Mouse (Mus musculus) MEL (cell line): ENCODE results near the gene Rccd1. TPM values are rescaled to one million over a fixed set of nuclear protein-coding genes. Genes with fewer than 3 reads are reported as not detected.

Experiments used
- DNase-seq: peaks from one replicate; pipeline ENCODE4 v3.0.0; 2011; ENCODE audit warnings: low read depth, low spot score
- H3K27ac ChIP-seq: 2 replicates; pipeline ENCODE4 v1.5.1; 2012; ENCODE audit warnings: low read depth, mild to moderate bottlenecking, control low read depth, low read length, moderate library complexity; ENCODE audit not compliant: control insufficient read depth
- H3K27me3 ChIP-seq, 2 experiments: fragments of 150-350 bp in 1 of 2; sonication (generic) in 1 of 2; 2 replicates each; pipeline ENCODE4 v1.6.1; 2012; ENCODE audit warnings: low read length in 2 of 2, mild to moderate bottlenecking in 2 of 2, improper control_type of control experiment in 1 of 2, moderate library complexity in 1 of 2; ENCODE audit not compliant: insufficient read depth in 2 of 2, control insufficient read depth in 1 of 2
- H3K36me3 ChIP-seq, 2 experiments: 2 replicates each; pipeline ENCODE4 v1.6.1; 2012 to 2014; ENCODE audit warnings: low read length in 2 of 2, improper control_type of control experiment in 1 of 2, inconsistent platforms in 1 of 2, mild to moderate bottlenecking in 1 of 2; ENCODE audit not compliant: insufficient read depth in 2 of 2, control insufficient read depth in 1 of 2
- H3K4me1 ChIP-seq, 2 experiments: fragments of 150-350 bp in 1 of 2; sonication (generic) in 1 of 2; 2 replicates each; pipeline ENCODE4 v1.6.1; 2012; ENCODE audit warnings: low read length in 2 of 2, improper control_type of control experiment in 1 of 2, mild to moderate bottlenecking in 1 of 2; ENCODE audit not compliant: insufficient read depth in 2 of 2, control insufficient read depth in 1 of 2
- H3K4me3 ChIP-seq, 2 experiments: fragments of 150-350 bp in 1 of 2; sonication (generic) in 1 of 2; 2 replicates each; pipeline ENCODE4 v1.5.1; 2012; ENCODE audit warnings: low read depth in 2 of 2, low read length in 2 of 2, mild to moderate bottlenecking in 2 of 2, moderate library complexity in 2 of 2, control low read depth in 1 of 2, improper control_type of control experiment in 1 of 2; ENCODE audit not compliant: control insufficient read depth in 1 of 2, insufficient read depth in 1 of 2
- H3K79me2 ChIP-seq: 2 replicates; pipeline ENCODE4 v1.6.1; 2012; ENCODE audit warnings: mild to moderate bottlenecking, low read length, moderate library complexity; ENCODE audit not compliant: control insufficient read depth, poor library complexity, insufficient read depth
- H3K9ac ChIP-seq: 2 replicates; pipeline ENCODE4 v1.6.1; 2012; ENCODE audit warnings: low read depth, mild to moderate bottlenecking, control low read depth, low read length, moderate library complexity; ENCODE audit not compliant: control insufficient read depth, poor library complexity, severe bottlenecking
- H3K9me3 ChIP-seq: fragments of 150-350 bp; sonication (generic); replicated peaks from 2 replicates; pipeline ENCODE4 v1.6.1; 2012; ENCODE audit warnings: mild to moderate bottlenecking, low read length, improper control_type of control experiment, moderate library complexity; ENCODE audit not compliant: insufficient read depth
- BHLHE40 ChIP-seq: IDR thresholded peaks from 2 replicates; pipeline ENCODE4 v1.6.1; 2012; ENCODE audit warnings: low read depth, mild to moderate bottlenecking, inconsistent platforms, low read length, improper control_type of control experiment, borderline replicate concordance
- CHD1 ChIP-seq: IDR thresholded peaks from 2 replicates; pipeline ENCODE4 v1.6.1; 2012; ENCODE audit warnings: low read depth, mild to moderate bottlenecking, inconsistent platforms, low read length, improper control_type of control experiment
- CHD2 ChIP-seq: IDR thresholded peaks from 2 replicates; pipeline ENCODE4 v1.6.1; 2011; ENCODE audit warnings: low read length, improper control_type of control experiment
- CTCF ChIP-seq, 3 experiments: IDR thresholded peaks in 2 of 3; conservative IDR thresholded peaks in 1 of 3; 2 replicates each; pipeline ENCODE4 v1.5.1; 2011 to 2012; ENCODE audit warnings: low read length in 3 of 3, low read depth in 2 of 3, mild to moderate bottlenecking in 2 of 3, improper control_type of control experiment in 1 of 3, inconsistent platforms in 1 of 3, mixed read lengths in 1 of 3, moderate library complexity in 1 of 3; ENCODE audit not compliant: control insufficient read depth in 1 of 3, insufficient read depth in 1 of 3, poor library complexity in 1 of 3, severe bottlenecking in 1 of 3
- ELF1 ChIP-seq: IDR thresholded peaks from 2 replicates; pipeline ENCODE4 v1.6.1; 2014; ENCODE audit warnings: low read depth, mild to moderate bottlenecking, inconsistent platforms, low read length, improper control_type of control experiment, moderate library complexity
- ETS1 ChIP-seq: IDR thresholded peaks from 2 replicates; pipeline ENCODE4 v1.6.1; 2012; ENCODE audit warnings: low read depth, mild to moderate bottlenecking, inconsistent platforms, low read length, improper control_type of control experiment, moderate library complexity
- GABPA ChIP-seq: IDR thresholded peaks from 2 replicates; pipeline ENCODE4 v1.6.1; 2012; ENCODE audit warnings: low read depth, mild to moderate bottlenecking, inconsistent platforms, low read length, improper control_type of control experiment, moderate library complexity
- HCFC1 ChIP-seq: IDR thresholded peaks from 2 replicates; pipeline ENCODE4 v1.6.1; 2012; ENCODE audit warnings: low read depth, mild to moderate bottlenecking, inconsistent platforms, low read length, improper control_type of control experiment, moderate library complexity
- JUND ChIP-seq: IDR thresholded peaks from 2 replicates; pipeline ENCODE4 v1.6.1; 2011; ENCODE audit warnings: low read depth, mild to moderate bottlenecking, improper control_type of control experiment, low read length
- KAT2A ChIP-seq: conservative IDR thresholded peaks from 2 replicates; pipeline ENCODE4 v1.6.1; 2012; ENCODE audit warnings: low read depth, low read length, improper control_type of control experiment, inconsistent platforms
- MAZ ChIP-seq: IDR thresholded peaks from 2 replicates; pipeline ENCODE4 v1.6.1; 2012; ENCODE audit warnings: low read depth, mild to moderate bottlenecking, inconsistent platforms, low read length, improper control_type of control experiment
- MEF2A ChIP-seq: IDR thresholded peaks from 2 replicates; pipeline ENCODE4 v1.6.1; 2014; ENCODE audit warnings: low read depth, mild to moderate bottlenecking, inconsistent platforms, low read length, improper control_type of control experiment; ENCODE audit not compliant: poor library complexity, insufficient replicate concordance, severe bottlenecking; ENCODE audit errors: extremely low read depth
- MYB ChIP-seq: IDR thresholded peaks from 2 replicates; pipeline ENCODE4 v1.6.1; 2011; ENCODE audit warnings: mild to moderate bottlenecking, low read depth, low read length, improper control_type of control experiment
- MYC ChIP-seq: IDR thresholded peaks from 2 replicates; pipeline ENCODE4 v1.6.1; 2011; ENCODE audit warnings: low read depth, mild to moderate bottlenecking, low read length, improper control_type of control experiment, moderate library complexity
- NELFE ChIP-seq: IDR thresholded peaks from 2 replicates; pipeline ENCODE4 v1.6.1; 2011; ENCODE audit warnings: low read depth, low read length, improper control_type of control experiment
- POLR2AphosphoS2 ChIP-seq: IDR thresholded peaks from 2 replicates; pipeline ENCODE4 v1.6.1; 2011; ENCODE audit warnings: low read length, improper control_type of control experiment
- POLR2AphosphoS5 ChIP-seq: IDR thresholded peaks from 2 replicates; pipeline ENCODE4 v1.6.1; 2012; ENCODE audit warnings: low read depth, borderline replicate concordance, mild to moderate bottlenecking, inconsistent platforms, low read length, moderate library complexity, mixed read lengths
- RAD21 ChIP-seq: IDR thresholded peaks from 2 replicates; pipeline ENCODE4 v1.6.1; 2011; ENCODE audit warnings: mild to moderate bottlenecking, low read depth, low read length, improper control_type of control experiment
- RCOR1 ChIP-seq: IDR thresholded peaks from 2 replicates; pipeline ENCODE4 v1.6.1; 2012; ENCODE audit warnings: low read depth, mild to moderate bottlenecking, inconsistent platforms, low read length, improper control_type of control experiment
- SMC3 ChIP-seq: IDR thresholded peaks from 2 replicates; pipeline ENCODE4 v1.6.1; 2011; ENCODE audit warnings: low read depth, low read length, improper control_type of control experiment
- TBP ChIP-seq: IDR thresholded peaks from 2 replicates; pipeline ENCODE4 v1.8.0; 2011; ENCODE audit warnings: low read depth, low read length, improper control_type of control experiment
- USF1 ChIP-seq: IDR thresholded peaks from 2 replicates; pipeline ENCODE4 v1.6.1; 2014; ENCODE audit warnings: low read depth, mild to moderate bottlenecking, inconsistent platforms, low read length, improper control_type of control experiment, moderate library complexity
- USF2 ChIP-seq, 2 experiments: IDR thresholded peaks; 2 replicates each; pipeline ENCODE4 v1.6.1; 2011 to 2012; ENCODE audit warnings: improper control_type of control experiment in 2 of 2, low read length in 2 of 2, borderline replicate concordance in 1 of 2, inconsistent platforms in 1 of 2, low read depth in 1 of 2, mild to moderate bottlenecking in 1 of 2; ENCODE audit not compliant: insufficient read depth in 1 of 2
- ZC3H11A ChIP-seq: IDR thresholded peaks from 2 replicates; pipeline ENCODE4 v1.6.1; 2012; ENCODE audit warnings: low read depth, mild to moderate bottlenecking, inconsistent platforms, low read length, improper control_type of control experiment
- ZKSCAN1 ChIP-seq: IDR thresholded peaks from 2 replicates; pipeline ENCODE4 v1.6.1; 2012; ENCODE audit warnings: low read depth, mild to moderate bottlenecking, inconsistent platforms, low read length, improper control_type of control experiment, moderate library complexity
- ZMIZ1 ChIP-seq: IDR thresholded peaks from 2 replicates; pipeline ENCODE4 v1.6.1; 2012; ENCODE audit warnings: low read depth, mild to moderate bottlenecking, inconsistent platforms, low read length, improper control_type of control experiment, moderate library complexity
- ZNF384 ChIP-seq: IDR thresholded peaks from 2 replicates; pipeline ENCODE4 v1.6.1; 2012; ENCODE audit warnings: low read depth, mild to moderate bottlenecking, inconsistent platforms, low read length, improper control_type of control experiment
- polyA plus RNA-seq, 2 experiments: library from polyadenylated mRNA; stranded (reverse) in 1 of 2; unstranded in 1 of 2; fragments of >175 nt in 1 of 2; fragments of >200 nt in 1 of 2; gene quantifications; 2 replicates each; pipeline versions ENCODE4 v1.2.1 to v1.2.4; 2012; ENCODE audit warnings: low replicate concordance in 2 of 2, low read depth in 1 of 2; ENCODE audit not compliant: insufficient read length in 2 of 2, insufficient read depth in 1 of 2, missing spikeins in 1 of 2
- total RNA-seq: library from RNA; depleted of rRNA; stranded (reverse); fragments of 300-350 nt; gene quantifications from 2 replicates; pipeline ENCODE4 v1.2.3, GENCODE M21; 2012

The Rccd1 gene
- total and polyA plus RNA-seq, 3 experiments, result 16.8 to 20.2 TPM; not detected in 1

DNA sequence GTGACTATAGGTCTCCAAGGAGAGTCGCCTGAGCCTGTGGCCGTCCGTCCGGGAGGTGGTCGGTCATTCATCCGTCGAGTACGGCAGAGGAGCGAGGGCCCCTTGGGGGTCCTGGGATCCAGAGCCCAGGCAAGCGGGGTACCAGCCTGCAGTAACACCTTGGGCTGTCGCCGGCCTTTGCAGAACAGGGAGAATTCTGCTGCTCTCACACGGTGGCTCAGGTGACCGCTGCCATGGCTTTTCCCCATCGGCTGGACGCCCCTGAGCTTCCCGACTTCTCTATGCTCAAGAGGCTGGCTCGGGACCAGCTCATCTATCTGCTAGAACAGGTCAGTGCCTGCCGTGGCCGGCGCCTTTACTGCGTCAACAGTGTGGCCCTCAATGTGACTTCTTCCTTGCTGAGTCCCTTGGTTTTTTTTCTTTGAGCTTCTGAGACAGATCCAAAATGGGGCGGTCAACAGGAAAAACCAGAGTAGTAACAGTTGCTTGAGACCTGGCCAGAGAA is 54.5 kb downstream of the Rccd1 start:
- H3K27ac ChIP-seq, result peak overlapping the region; percentile 27

DNA sequence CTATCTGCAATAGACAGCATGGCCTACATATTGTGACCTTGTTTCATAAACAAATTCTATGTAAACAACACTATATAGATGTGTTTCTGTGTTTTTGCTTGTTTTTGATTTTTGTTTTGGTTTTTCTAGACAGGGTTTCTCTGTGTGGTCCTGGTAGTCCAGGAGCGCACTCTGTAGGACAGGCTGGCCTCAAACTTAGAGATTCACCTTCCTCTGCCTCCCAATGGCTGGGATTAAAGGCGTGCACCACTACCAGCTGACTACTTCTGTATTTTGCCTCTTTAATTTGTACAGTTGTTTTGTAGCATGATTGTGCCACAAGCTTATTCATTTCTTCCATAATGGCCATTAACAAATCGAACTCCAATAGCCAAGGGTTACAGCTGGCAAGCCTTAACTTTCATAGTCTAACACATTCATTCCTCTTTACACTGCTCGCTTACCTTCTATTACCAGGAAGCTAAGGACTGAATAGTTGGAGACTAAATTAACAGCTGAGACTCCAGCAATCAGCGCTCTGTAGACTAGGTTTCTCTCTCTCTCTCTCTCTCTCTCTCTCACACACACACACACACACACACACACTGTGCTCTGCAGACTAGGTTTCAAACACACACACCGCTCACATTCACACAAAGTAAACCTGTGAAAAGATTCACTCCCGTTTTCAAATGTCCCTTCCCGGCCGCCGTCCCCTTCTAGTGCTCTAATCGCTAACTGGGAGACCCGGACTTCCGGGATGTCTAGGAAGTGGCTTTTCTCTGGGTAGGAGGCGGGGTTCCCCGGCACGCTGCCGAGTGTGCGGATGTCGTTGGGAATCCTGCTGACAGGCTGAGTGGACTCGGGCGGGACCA is 55.1 kb downstream of the Rccd1 start, which contains the start of gene Vps33b:
TSS of gene Vps33b (plus strand) at position 753 of the 854 bp plus-strand sequence.
- Histone ChIP-seq H3K9me3 (no peaks in the 10 kb centered on the region), H3K4me1 (peaks cover 9 to 19% of the 10 kb centered on the region in 2 experiments)
- no peak for TF ChIP-seq BHLHE40
- no peak for TF ChIP-seq JUND
- TF ChIP-seq ELF1, result peak; percentile 100
- no peak; a peak in 1 of 6 replicates for TF ChIP-seq CTCF (IDR thresholded peaks at IDR 0.05 in 2 of 3, conservative IDR thresholded peaks at IDR 0.05 in 1 of 3; ENCODE audit: control insufficient read depth in 1 of 3, insufficient read depth in 1 of 3, low read depth in 2 of 3, low read length in 3 of 3, poor library complexity in 1 of 3, severe bottlenecking in 1 of 3)
- TF ChIP-seq SMC3, result no peak
- peak; percentile 64; the same call in 1 of the 2 replicates for TF ChIP-seq MYC
- no peak for TF ChIP-seq POLR2AphosphoS5
- TF ChIP-seq CHD2, result no peak
- TF ChIP-seq TBP, result no peak
- peak; percentile 92 for TF ChIP-seq HCFC1
- no peak for TF ChIP-seq MAZ
- TF ChIP-seq KAT2A, result peak; percentile 66; the same call in 1 of the 2 replicates
- TF ChIP-seq MYB, result no peak
- no peak for TF ChIP-seq CHD1
- no peak for TF ChIP-seq ZC3H11A
- no peak for TF ChIP-seq ZKSCAN1
- TF ChIP-seq POLR2AphosphoS2, result peak; percentile 68; the same call in 1 of the 2 replicates
- TF ChIP-seq ZNF384, result no peak
- TF ChIP-seq USF2 (IDR thresholded peaks at IDR 0.05; ENCODE audit: borderline replicate concordance in 1 of 2, insufficient read depth in 1 of 2, low read depth in 1 of 2, low read length in 2 of 2), result no peak
- no peak for TF ChIP-seq RAD21
- 0 out of 2 replicates have a peak, but pooled peaks have one; percentile 12 for TF ChIP-seq USF1
- TF ChIP-seq NELFE, result peak; percentile 85
- peak; percentile 70 for TF ChIP-seq ETS1
- TF ChIP-seq RCOR1, result 0 out of 2 replicates have a peak, but pooled peaks have one; percentile 32
- no peak for TF ChIP-seq MEF2A

More for the DNA sequence above, 54.5 kb downstream of the Rccd1 start:
- Histone ChIP-seq H3K79me2 (peaks cover 16% of the 10 kb centered on the region), H3K9me3 (no peaks in the 10 kb centered on the region), H3K9ac (peak overlapping the region; percentile 74), H3K36me3 (peaks cover 1 to 25% of the 10 kb centered on the region in 2 experiments), H3K4me1 (peaks cover 9 to 19% of the 10 kb centered on the region in 2 experiments), H3K27me3 (no peaks in the 10 kb centered on the region), H3K4me3 (peak overlapping the region; percentile 78 to 91)
- no peak for TF ChIP-seq HCFC1
- no peak for TF ChIP-seq MEF2A
- TF ChIP-seq ZMIZ1, result no peak
- no peak for TF ChIP-seq GABPA
- no peak for TF ChIP-seq CTCF (IDR thresholded peaks at IDR 0.05 in 2 of 3, conservative IDR thresholded peaks at IDR 0.05 in 1 of 3; ENCODE audit: control insufficient read depth in 1 of 3, insufficient read depth in 1 of 3, low read depth in 2 of 3, low read length in 3 of 3, poor library complexity in 1 of 3, severe bottlenecking in 1 of 3)
- TF ChIP-seq CHD1, result no peak
- no peak for TF ChIP-seq SMC3
- DNase-seq, result no peak

More for the DNA sequence above, 55.1 kb downstream of the Rccd1 start, which contains the start of gene Vps33b:
- H3K4me3 ChIP-seq, result peak within 1 kb of the TSS; percentile 78 to 91
- H3K27me3 ChIP-seq, result no peaks in the 10 kb centered on the region
- peaks cover 16% of the 10 kb centered on the region for H3K79me2 ChIP-seq
- peaks cover 4 to 25% of the 10 kb centered on the region in 2 experiments for H3K36me3 ChIP-seq
- H3K9ac ChIP-seq, result peak within 1 kb of the TSS; percentile 74
- peak within 1 kb of the TSS; percentile 60 for H3K27ac ChIP-seq
- DNase-seq, result peak; percentile 96
